In the genomic region with DNA sequence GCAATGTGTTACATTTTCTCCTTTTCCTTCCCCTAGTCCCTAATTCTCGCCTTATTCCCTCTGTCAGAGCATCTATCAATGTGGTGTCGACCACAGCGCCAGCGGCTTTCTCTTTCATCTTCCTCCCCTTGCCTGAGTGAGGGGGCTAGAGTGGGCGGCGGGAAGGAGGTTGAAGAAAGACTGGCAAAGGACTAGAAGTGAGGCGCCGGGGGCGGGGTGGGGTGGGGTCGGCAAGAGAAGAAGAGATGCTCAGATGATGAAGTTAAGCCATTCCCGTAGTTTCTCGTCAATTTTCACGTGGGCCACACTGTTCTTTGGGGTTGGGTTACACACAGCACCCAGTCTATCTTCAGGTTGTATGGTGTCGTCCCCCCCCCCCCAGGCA, we compare ENCODE assay signal across 8 mouse cellular contexts. TPM values are rescaled to one million over a fixed set of nuclear protein-coding genes. Genes with fewer than 3 reads are reported as not detected.
DNase-seq lines count a peak whose midpoint lies in the region; ATAC-seq and TF ChIP-seq lines count a peak whose summit lies in the region.
"Had no signal": no experiment of that assay in that cellular context is flagged by ENCODE, and none has a peak within 500 bp of the region (broad histone marks: within the 10 kb centered on the region; RNA-seq: fewer than 3 reads in every experiment).

No protein-coding gene starts in this region.

- peak; percentile 59 for DNase-seq in CD4-positive helper T cell, adult 2 months (ENCODE audit: low read depth, low spot score)
- DNase-seq in CH12.LX (ENCODE audit: extremely low read depth), result no peak
- no peak for DNase-seq in heart, postnatal 0 days (ENCODE audit: low spot score)
- peak; percentile 76 for DNase-seq in midbrain, embryonic 14.5 days
- no peak for DNase-seq in right cerebral cortex, adult 18-20 months
- DNase-seq in gastrocnemius, postnatal 10 days, result no peak
- DNase-seq in left cerebral cortex, adult 2 months (ENCODE audit: extremely low spot score in 1 of 2, low spot score in 2 of 2), result no peak

- peaks cover 0 to 27% of the 10 kb centered on the region in 2 experiments; a peak in 2 of 4 replicates for H3K4me1 ChIP-seq in CH12.LX (ENCODE audit: control insufficient read depth in 1 of 2, insufficient read depth in 2 of 2)
- H3K4me1 ChIP-seq in heart, postnatal 0 days (ENCODE audit: control insufficient read depth, insufficient read depth), result peaks cover 17% of the 10 kb centered on the region; the same call in 1 of the 2 replicates
- peaks cover 29% of the 10 kb centered on the region for H3K4me1 ChIP-seq in midbrain, embryonic 14.5 days (ENCODE audit: control insufficient read depth, insufficient read depth, low read length)

- H3K79me2 ChIP-seq in CH12.LX (replicated peaks; ENCODE audit: control insufficient read depth, extremely low read depth, insufficient read depth, poor library complexity, severe bottlenecking), result peaks cover 11% of the 10 kb centered on the region

- intact Hi-C loops in left cerebral cortex, adult 2 months (cut with DNase I), result loop anchor here (5.0 kb wide), 1 partner anchor 1892 kb away; no protein-coding TSS in a partner anchor

- ATAC-seq in heart, postnatal 0 days (ENCODE audit: insufficient read depth, low read depth), result no peak
- ATAC-seq in midbrain, embryonic 14.5 days (ENCODE audit: low FRiP score, low TSS enrichment), result peak; percentile 38

- dilution Hi-C loops in CH12.LX (cut with MboI; ENCODE audit: extremely low pct_ligation_motif_present, extremely low pct_unique_long_range_greater_than_20kb, low sequenced_read_pairs), result no loop called here

- peaks cover 18% of the 10 kb centered on the region for H3K9me3 ChIP-seq in CH12.LX (replicated peaks; ENCODE audit: low read length)
- H3K9me3 ChIP-seq in heart, postnatal 0 days (replicated peaks; ENCODE audit: control insufficient read depth, low read length), result no peaks in the 10 kb centered on the region
- no peaks in the 10 kb centered on the region for H3K9me3 ChIP-seq in midbrain, embryonic 14.5 days (ENCODE audit: control insufficient read depth, low read length)

- peak overlapping the region in 1 of 3 experiments; percentile 76 for H3K4me3 ChIP-seq in CH12.LX (replicated peaks in 1 of 3; ENCODE audit: low read depth in 2 of 3, low read length in 2 of 3, poor library complexity in 1 of 3)
- H3K4me3 ChIP-seq in heart, postnatal 0 days (ENCODE audit: low read depth, low read length), result peak overlapping the region; percentile 56
- H3K4me3 ChIP-seq in midbrain, embryonic 14.5 days (replicated peaks; ENCODE audit: low read depth, low read length), result peak overlapping the region; percentile 69
- H3K4me3 ChIP-seq in left cerebral cortex, adult 2 months, result no peak overlapping the region; the same call in 1 of the 2 replicates

- TF ChIP-seq RAD21 in CH12.LX (IDR thresholded peaks at IDR 0.05; ENCODE audit: low read depth, low read length), result no peak

- H3K27me3 ChIP-seq in CH12.LX (replicated peaks), result peaks cover 61% of the 10 kb centered on the region
- H3K27me3 ChIP-seq in heart, postnatal 0 days (ENCODE audit: control insufficient read depth, insufficient read depth, low read length), result peaks cover 96% of the 10 kb centered on the region
- peaks cover 6% of the 10 kb centered on the region; the same call in 1 of the 2 replicates for H3K27me3 ChIP-seq in midbrain, embryonic 14.5 days (ENCODE audit: control insufficient read depth, insufficient read depth, low read length)

- H3K9ac ChIP-seq in CH12.LX (ENCODE audit: insufficient read depth, low read depth), result peak overlapping the region; percentile 38
- H3K9ac ChIP-seq in heart, postnatal 0 days (replicated peaks; ENCODE audit: low read depth, low read length), result no peak overlapping the region
- peak overlapping the region; percentile 79; the same call in 1 of the 2 replicates for H3K9ac ChIP-seq in midbrain, embryonic 14.5 days (replicated peaks; ENCODE audit: low read length)
- H3K9ac ChIP-seq: liver, embryonic 14.5 days had no signal

- TF ChIP-seq EP300 in CH12.LX (IDR thresholded peaks at IDR 0.05; ENCODE audit: low read length), result no peak
- TF ChIP-seq EP300 in heart, postnatal 0 days (IDR thresholded peaks at IDR 0.05; ENCODE audit: low read depth), result no peak

- TF ChIP-seq POLR2A in CH12.LX (IDR thresholded peaks at IDR 0.05; ENCODE audit: low read depth, low read length), result no peak

- H3K4me2 ChIP-seq in CH12.LX (ENCODE audit: insufficient read depth, low read depth, poor library complexity, severe bottlenecking), result peak overlapping the region; percentile 74
- peak overlapping the region; percentile 75 for H3K4me2 ChIP-seq in heart, postnatal 0 days (ENCODE audit: low read depth, low read length)
- peak overlapping the region; percentile 65 for H3K4me2 ChIP-seq in midbrain, embryonic 14.5 days (ENCODE audit: low read length)

- under 1% methylated on average over 14 of the region's 14 CpGs for WGBS in heart, postnatal 0 days
- under 1% methylated on average over 13 of the region's 14 CpGs for WGBS in midbrain, embryonic 14.5 days

- H3K27ac ChIP-seq in CH12.LX (ENCODE audit: insufficient read depth, low read depth), result no peak overlapping the region
- H3K27ac ChIP-seq in heart, postnatal 0 days (ENCODE audit: low read depth), result no peak overlapping the region
- H3K27ac ChIP-seq in midbrain, embryonic 14.5 days (replicated peaks; ENCODE audit: low read depth, low read length), result peak overlapping the region; percentile 86
- no peak overlapping the region for H3K27ac ChIP-seq in left cerebral cortex, adult 2 months
- H3K27ac ChIP-seq: liver, embryonic 14.5 days had no signal

- no peak for TF ChIP-seq CTCF in CH12.LX (conservative IDR thresholded peaks at IDR 0.05 in 1 of 2, IDR thresholded peaks at IDR 0.05 in 1 of 2; ENCODE audit: low read depth in 2 of 2, low read length in 2 of 2)
- TF ChIP-seq CTCF in heart, postnatal 0 days (IDR thresholded peaks at IDR 0.05; ENCODE audit: low read depth), result no peak
- TF ChIP-seq CTCF in left cerebral cortex, adult 2 months (IDR thresholded peaks at IDR 0.05), result no peak

- in situ Hi-C loops in CH12.LX (cut with MboI; ENCODE audit: low pct_ligation_motif_present, low pct_unique_long_range_greater_than_20kb, low sequenced_read_pairs), result no loop called here

- no peaks in the 10 kb centered on the region for H3K36me3 ChIP-seq in CH12.LX (replicated peaks in 1 of 2; ENCODE audit: control insufficient read depth in 1 of 2, insufficient read depth in 1 of 2, low read length in 1 of 2)
- H3K36me3 ChIP-seq in heart, postnatal 0 days (replicated peaks; ENCODE audit: control insufficient read depth, insufficient read depth, low read length), result no peaks in the 10 kb centered on the region
- no peaks in the 10 kb centered on the region for H3K36me3 ChIP-seq in midbrain, embryonic 14.5 days (ENCODE audit: control insufficient read depth, insufficient read depth, low read length)

TF ChIP-seq in CH12.LX, 34 proteins besides CTCF, POLR2A, EP300 and RAD21:
- TF ChIP-seq IRF4 (IDR thresholded peaks at IDR 0.05; ENCODE audit: low read depth, low read length) (no peak), PAX5 (IDR thresholded peaks at IDR 0.05; ENCODE audit: low read length) (no peak), MAZ (IDR thresholded peaks at IDR 0.05; ENCODE audit: low read depth, low read length) (no peak), E2F4 (IDR thresholded peaks at IDR 0.05; ENCODE audit: insufficient replicate concordance, low read depth, low read length) (no peak), MAFK (IDR thresholded peaks at IDR 0.05; ENCODE audit: insufficient replicate concordance, low read length) (no peak), USF2 (conservative IDR thresholded peaks at IDR 0.05; ENCODE audit: low read depth, low read length) (no peak), JUN (IDR thresholded peaks at IDR 0.05; ENCODE audit: insufficient read depth, low read depth, low read length) (no peak), MXI1 (IDR thresholded peaks at IDR 0.05; ENCODE audit: low read depth, low read length) (0 out of 2 replicates have a peak, but pooled peaks have one; percentile 10), JUND (conservative IDR thresholded peaks at IDR 0.05; ENCODE audit: low read depth, low read length) (no peak)

RNA-seq across cellular contexts. Expression of gene Lef1, which starts 0.6 kb away (rescaled TPM):
- 14.5 and 15.8 TPM in 2 replicates for total RNA-seq in CH12.LX (2012; rRNA removed)
- 1.4 and 1.8 TPM in 2 replicates for total RNA-seq in CH12.LX (2014; rRNA removed)
- 2.7 and 4.4 TPM in 2 replicates for polyA plus RNA-seq in CH12.LX (2012; ENCODE audit: insufficient read length, low read depth)
- total RNA-seq in heart, postnatal 0 days (2014; rRNA removed; ENCODE audit: low replicate concordance), result 4.8 TPM in 1 of 2 replicates, not detected in the other
- polyA plus RNA-seq in heart, postnatal 0 days (2015; fragmentation: Nextera tagmentation; extraction: Ambion mirVana), result 0.87 and 1.2 TPM in 2 replicates
- 75.4 and 93.8 TPM in 2 replicates for polyA plus RNA-seq in midbrain, embryonic 14.5 days (2014; fragmentation: Nextera tagmentation; extraction: Ambion mirVana)
- total RNA-seq in gastrocnemius, postnatal 10 days (2021), result 1 to 10 TPM in 1 of 2 experiments, under 1 TPM in 1; 0.28 to 1.1 TPM
- total RNA-seq in left cerebral cortex, adult 2 months (2021), result 1 to 10 TPM; 5.5 to 7.9 TPM

Comparison
In these comparisons a context has a peak if more than half of its experiments do, and no peak if none do; other contexts are left out.
1. DNase-seq: peak in CD4-positive helper T cell, adult 2 months (single experiment) and midbrain, embryonic 14.5 days (single experiment); none in CH12.LX (single experiment), heart, postnatal 0 days (single experiment), right cerebral cortex, adult 18-20 months (single experiment), gastrocnemius, postnatal 10 days (single experiment) and left cerebral cortex, adult 2 months (0 of 2).
2. Peak in every context shown above with its lines, with median percentiles within 50 percentile points of each other: H3K4me2 ChIP-seq.